Mouse (Mus musculus) bone marrow, adult 2 months (tissue): ENCODE measurements around the gene Dppa4.

Source experiments
- CTCF ChIP-seq: fragments of 200-500 bp; IDR thresholded peaks from 2 replicates; pipeline ENCODE4 v1.5.1; 2011; ENCODE audit warnings: low read length, control low read depth; ENCODE audit not compliant: control insufficient read depth, insufficient read depth
- POLR2A ChIP-seq: fragments of 200-500 bp; IDR thresholded peaks from 2 replicates; pipeline ENCODE4 v1.6.1; 2011; ENCODE audit warnings: low read depth, mild to moderate bottlenecking, control low read depth, low read length, borderline replicate concordance; ENCODE audit not compliant: control insufficient read depth

DNA sequence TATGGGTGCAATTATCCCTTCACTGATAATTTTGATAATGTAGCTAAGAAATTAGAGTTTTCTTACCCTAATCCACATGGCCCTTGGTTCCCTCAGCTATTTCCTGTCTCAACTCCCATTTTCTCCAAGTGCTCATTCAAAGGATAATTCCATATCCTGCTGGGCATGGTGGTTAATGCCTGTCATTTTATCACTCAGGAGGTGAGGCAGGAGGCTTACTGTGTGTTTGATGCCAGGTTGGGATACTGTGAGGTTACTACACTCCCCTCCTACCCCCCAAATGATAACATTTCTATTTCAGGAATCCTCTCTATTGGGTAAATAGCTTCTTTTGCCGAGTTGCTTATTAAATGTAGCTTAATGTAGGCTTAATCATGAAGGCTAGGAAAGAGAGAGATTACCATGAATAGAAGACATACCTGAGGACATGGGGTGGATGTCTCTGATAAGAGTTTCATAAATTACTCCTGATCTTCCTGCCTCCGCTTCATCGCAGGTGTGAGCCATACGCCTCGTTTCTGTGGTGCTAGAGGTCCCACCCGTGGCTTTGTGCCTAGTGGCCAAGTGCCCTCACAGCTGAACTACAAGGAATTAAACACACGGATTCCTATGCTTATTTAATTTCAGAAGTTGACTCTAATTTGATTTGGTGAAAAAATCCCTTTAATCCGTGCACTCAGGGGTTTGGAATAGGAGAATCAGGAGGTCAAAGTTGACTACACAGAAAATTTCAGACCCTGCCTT lies 40.2 kb downstream of the Dppa4 start:
- TF ChIP-seq POLR2A: no peak
- TF ChIP-seq CTCF: no peak
